Mouse (Mus musculus) ovary, postnatal 10 days (tissue): Measurements from ENCODE around the gene Olfr844.

Experiments used
- DNase-seq: peaks from one replicate; pipeline ENCODE4 v3.0.0; 2022; ENCODE audit warnings: low spot score

Gene Olfr844

DNA sequence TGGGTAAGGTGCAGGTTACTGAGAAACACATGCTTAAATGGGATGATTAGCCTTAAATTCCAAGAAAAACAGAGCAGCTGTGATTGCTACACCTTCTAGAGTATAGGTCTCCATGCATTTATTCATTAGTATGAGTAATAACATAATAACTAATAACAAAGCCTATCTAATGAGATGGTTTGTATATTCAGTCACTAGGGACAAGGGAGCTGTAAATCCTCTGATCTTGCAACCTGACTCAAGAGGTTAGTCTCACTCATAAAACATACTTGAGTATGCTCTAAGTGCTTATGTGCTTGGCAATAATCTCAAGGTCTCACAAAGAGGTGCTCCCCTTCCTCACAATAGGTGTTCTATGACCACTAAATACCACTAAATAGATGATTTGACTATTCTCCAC lies at the start of gene Olfr844:
TSS of gene Olfr844 (plus strand) at position 301 of the 400 bp plus-strand sequence.
- DNase-seq = no peak

DNA sequence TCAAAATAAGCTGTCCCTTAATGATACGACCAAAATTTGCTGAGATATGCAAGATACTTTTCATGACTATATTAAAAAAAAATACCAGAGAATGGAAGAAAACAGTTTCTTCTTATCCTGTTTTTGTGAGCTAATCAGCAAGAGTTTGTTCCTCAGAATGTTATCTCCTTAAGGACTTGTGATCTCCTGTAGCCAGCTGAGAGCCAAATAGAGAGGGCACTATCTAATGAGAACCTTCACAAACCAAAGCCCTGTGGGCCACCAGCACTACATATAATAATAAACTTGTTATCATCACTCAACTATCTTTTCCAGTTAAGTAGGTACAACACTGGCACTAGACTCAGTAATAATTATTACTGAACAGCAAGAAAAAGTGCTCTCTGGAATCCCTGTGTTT lies 20.0 kb downstream of the Olfr844 start, which contains the start of gene Olfr845:
TSS of gene Olfr845 (plus strand) at position 301 of the 400 bp plus-strand sequence.
- DNase-seq = no peak

DNA sequence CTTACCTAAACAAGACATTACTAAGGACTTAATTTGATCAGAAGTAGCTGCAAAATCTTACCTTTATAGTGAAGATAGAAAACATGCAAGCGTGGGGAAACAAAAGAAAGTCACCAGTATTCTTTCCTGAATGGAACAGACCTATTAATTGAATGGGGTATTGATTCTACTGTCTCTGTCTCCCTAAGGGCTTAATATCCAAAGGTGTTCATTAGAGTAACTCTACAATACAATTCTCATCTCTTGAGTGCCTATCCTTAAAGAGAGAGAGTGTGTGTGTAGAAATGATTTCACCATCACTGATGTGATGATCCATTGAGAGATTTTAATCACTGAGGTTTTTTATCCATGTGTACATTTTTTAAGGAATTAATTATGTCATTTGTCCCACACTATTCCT lies 47.8 kb downstream of the Olfr844 start, which contains the start of gene Olfr846:
TSS of gene Olfr846 (minus strand) at position 101 of the 400 bp plus-strand sequence.
- DNase-seq = no peak
